Comparison of ENCODE assay signal across 11 mouse cellular contexts in genomic region chr4:127377344-127377743, GRCm38 (mm10). TPM values are rescaled to one million over a fixed set of nuclear protein-coding genes. Genes with fewer than 3 reads are reported as not detected.
DNase-seq lines count a peak whose midpoint lies in the region; ATAC-seq and TF ChIP-seq lines count a peak whose summit lies in the region.
"Had no signal": no experiment of that assay in that cellular context is flagged by ENCODE, and none has a peak within 500 bp of the region (broad histone marks: within the 10 kb centered on the region; RNA-seq: fewer than 3 reads in every experiment).

No protein-coding gene starts in this region.

- H3K9me3 ChIP-seq in embryonic facial prominence, embryonic 11.5 days (replicated peaks; ENCODE audit: control insufficient read depth, low read length), result no peaks in the 10 kb centered on the region
- no peaks in the 10 kb centered on the region for H3K9me3 ChIP-seq in embryonic facial prominence, embryonic 10.5 days
- no peaks in the 10 kb centered on the region for H3K9me3 ChIP-seq in lung, postnatal 0 days (ENCODE audit: low read length)
- H3K9me3 ChIP-seq: forebrain, embryonic 13.5 days had no signal

- no peaks in the 10 kb centered on the region for H3K36me3 ChIP-seq in embryonic facial prominence, embryonic 11.5 days (replicated peaks; ENCODE audit: control insufficient read depth, insufficient read depth, low read depth, low read length)
- H3K36me3 ChIP-seq in embryonic facial prominence, embryonic 10.5 days (replicated peaks), result no peaks in the 10 kb centered on the region
- no peaks in the 10 kb centered on the region for H3K36me3 ChIP-seq in lung, postnatal 0 days (ENCODE audit: insufficient read depth, low read length)

- no peak for TF ChIP-seq EP300 in lung, postnatal 0 days (IDR thresholded peaks at IDR 0.05)

- no peak overlapping the region for H3K9ac ChIP-seq in embryonic facial prominence, embryonic 11.5 days (replicated peaks; ENCODE audit: low read length)
- H3K9ac ChIP-seq in lung, postnatal 0 days (replicated peaks; ENCODE audit: low read depth), result no peak overlapping the region
- H3K9ac ChIP-seq: forebrain, embryonic 13.5 days had no signal

- ATAC-seq in embryonic facial prominence, embryonic 11.5 days (replicated peaks; ENCODE audit: insufficient number of reproducible peaks, low FRiP score, low TSS enrichment, low read depth), result no peak
- ATAC-seq in lung, postnatal 0 days, result no peak
- ATAC-seq in erythroid progenitor cell, adult 5-6 weeks (replicated peaks; ENCODE audit: low FRiP score, poor library complexity, severe bottlenecking), result no peak
- ATAC-seq: forebrain, embryonic 13.5 days had no signal

- H3K4me3 ChIP-seq in embryonic facial prominence, embryonic 11.5 days (ENCODE audit: low read depth, low read length), result no peak overlapping the region
- no peak overlapping the region for H3K4me3 ChIP-seq in embryonic facial prominence, embryonic 10.5 days
- no peak overlapping the region for H3K4me3 ChIP-seq in lung, postnatal 0 days (ENCODE audit: low read depth, low read length)
- H3K4me3 ChIP-seq in bone marrow macrophage, adult 2 months (ENCODE audit: insufficient read depth, low read length), result no peak overlapping the region
- H3K4me3 ChIP-seq: forebrain, embryonic 13.5 days had no signal

- WGBS in embryonic facial prominence, embryonic 11.5 days, result 21% methylated on average over 4 of the region's 4 CpGs
- WGBS in embryonic facial prominence, embryonic 10.5 days, result 32% methylated on average over 4 of the region's 4 CpGs
- 35% methylated on average over 4 of the region's 4 CpGs for WGBS in lung, postnatal 0 days

- no peak overlapping the region for H3K4me2 ChIP-seq in embryonic facial prominence, embryonic 11.5 days (ENCODE audit: low read depth, low read length)
- H3K4me2 ChIP-seq in lung, postnatal 0 days (replicated peaks; ENCODE audit: low read depth, low read length), result no peak overlapping the region
- H3K4me2 ChIP-seq: forebrain, embryonic 13.5 days had no signal

- no peak for TF ChIP-seq POLR2A in bone marrow macrophage, adult 2 months (IDR thresholded peaks at IDR 0.05; ENCODE audit: borderline replicate concordance, low read depth, low read length)

- no peaks in the 10 kb centered on the region for H3K27me3 ChIP-seq in embryonic facial prominence, embryonic 11.5 days (ENCODE audit: control insufficient read depth, insufficient read depth, low read length)
- H3K27me3 ChIP-seq in embryonic facial prominence, embryonic 10.5 days (replicated peaks; ENCODE audit: low read depth, poor library complexity, severe bottlenecking), result no peaks in the 10 kb centered on the region
- no peaks in the 10 kb centered on the region for H3K27me3 ChIP-seq in lung, postnatal 0 days (replicated peaks; ENCODE audit: insufficient read depth, low read length)
- H3K27me3 ChIP-seq: forebrain, embryonic 13.5 days had no signal

- peak; percentile 21 for DNase-seq in embryonic facial prominence, embryonic 11.5 days (ENCODE audit: low spot score)
- DNase-seq in embryonic facial prominence, embryonic 10.5 days (ENCODE audit: low spot score), result no peak
- DNase-seq in lung, postnatal 0 days (ENCODE audit: low spot score), result no peak
- DNase-seq in lung, postnatal 10 days, result no peak
- DNase-seq in thymus, postnatal 36 days, result peak; percentile 18 to 29
- DNase-seq in left cerebral cortex, adult 18-20 months (ENCODE audit: low spot score in 2 of 2), result no peak
- DNase-seq: cerebellum, adult 9-10 months; lung, postnatal 14 days had no signal

- peak; percentile 70 for TF ChIP-seq CTCF in lung, postnatal 0 days (IDR thresholded peaks at IDR 0.05)
- TF ChIP-seq CTCF in bone marrow macrophage, adult 2 months (IDR thresholded peaks at IDR 0.05; ENCODE audit: low read depth, low read length), result 0 out of 2 replicates have a peak, but pooled peaks have one; percentile 23

- no peaks in the 10 kb centered on the region for H3K4me1 ChIP-seq in embryonic facial prominence, embryonic 11.5 days (ENCODE audit: control insufficient read depth, insufficient read depth, low read length)
- 0 out of 2 replicates have a peak, but pooled peaks cover 3% of the 10 kb centered on the region for H3K4me1 ChIP-seq in embryonic facial prominence, embryonic 10.5 days
- H3K4me1 ChIP-seq in lung, postnatal 0 days (ENCODE audit: insufficient read depth, low read depth, low read length), result no peaks in the 10 kb centered on the region
- no peaks in the 10 kb centered on the region for H3K4me1 ChIP-seq in bone marrow macrophage, adult 2 months (ENCODE audit: control insufficient read depth, insufficient read depth, low read length)

- no peak overlapping the region for H3K27ac ChIP-seq in embryonic facial prominence, embryonic 11.5 days (replicated peaks; ENCODE audit: low read depth, low read length)
- H3K27ac ChIP-seq in embryonic facial prominence, embryonic 10.5 days (replicated peaks), result no peak overlapping the region
- no peak overlapping the region for H3K27ac ChIP-seq in lung, postnatal 0 days (ENCODE audit: low read length)
- H3K27ac ChIP-seq in bone marrow macrophage, adult 2 months (ENCODE audit: insufficient read depth, low read depth, low read length), result no peak overlapping the region
- H3K27ac ChIP-seq: forebrain, embryonic 13.5 days had no signal

RNA-seq across cellular contexts. Expression of gene Gjb5, which starts 19.4 kb away (rescaled TPM):
- 0.70 and 0.84 TPM in 2 replicates for polyA plus RNA-seq in embryonic facial prominence, embryonic 11.5 days (2014; fragmentation: Nextera tagmentation; extraction: Ambion mirVana)
- 1.2 and 1.7 TPM in 2 replicates for polyA plus RNA-seq in embryonic facial prominence, embryonic 10.5 days (2016; fragmentation: Nextera tagmentation; extraction: Ambion mirVana)
- 1.7 and 1.9 TPM in 2 replicates for polyA plus RNA-seq in lung, postnatal 0 days (2015; fragmentation: Nextera tagmentation; extraction: Ambion mirVana)
- not detected in 2 replicates for polyA plus RNA-seq in bone marrow macrophage, adult 2 months (2012; ENCODE audit: insufficient read depth, insufficient read length, missing spikeins)
- total RNA-seq in erythroid progenitor cell, adult 5-6 weeks (2015; ENCODE audit: low replicate concordance), result not detected in 2 replicates
- total RNA-seq in erythroid progenitor cell, adult 5-6 weeks (2017; ENCODE audit: low replicate concordance), result not detected in 2 replicates
- total RNA-seq in left cerebral cortex, adult 18-20 months (2021), result not detected
- polyA plus RNA-seq: forebrain, embryonic 13.5 days had no signal

RNA-seq across cellular contexts. Expression of gene Gjb4, which starts 23.5 kb away (rescaled TPM):
- polyA plus RNA-seq in embryonic facial prominence, embryonic 11.5 days (2014; fragmentation: Nextera tagmentation; extraction: Ambion mirVana), result 0.18 and 0.20 TPM in 2 replicates
- polyA plus RNA-seq in embryonic facial prominence, embryonic 10.5 days (2016; fragmentation: Nextera tagmentation; extraction: Ambion mirVana), result not detected in 2 replicates
- 0.27 and 0.31 TPM in 2 replicates for polyA plus RNA-seq in lung, postnatal 0 days (2015; fragmentation: Nextera tagmentation; extraction: Ambion mirVana)
- not detected in 2 replicates for polyA plus RNA-seq in bone marrow macrophage, adult 2 months (2012; ENCODE audit: insufficient read depth, insufficient read length, missing spikeins)
- total RNA-seq in erythroid progenitor cell, adult 5-6 weeks (2015; ENCODE audit: low replicate concordance), result not detected in 2 replicates
- not detected in 2 replicates for total RNA-seq in erythroid progenitor cell, adult 5-6 weeks (2017; ENCODE audit: low replicate concordance)
- not detected for total RNA-seq in left cerebral cortex, adult 18-20 months (2021)
- polyA plus RNA-seq: forebrain, embryonic 13.5 days had no signal

RNA-seq across cellular contexts. Expression of gene Gjb3, which starts 46.7 kb away (rescaled TPM):
- 2.7 and 3.8 TPM in 2 replicates for polyA plus RNA-seq in embryonic facial prominence, embryonic 11.5 days (2014; fragmentation: Nextera tagmentation; extraction: Ambion mirVana)
- polyA plus RNA-seq in embryonic facial prominence, embryonic 10.5 days (2016; fragmentation: Nextera tagmentation; extraction: Ambion mirVana), result 8.0 and 8.2 TPM in 2 replicates
- 2.9 and 3.3 TPM in 2 replicates for polyA plus RNA-seq in lung, postnatal 0 days (2015; fragmentation: Nextera tagmentation; extraction: Ambion mirVana)
- not detected in 2 replicates for polyA plus RNA-seq in bone marrow macrophage, adult 2 months (2012; ENCODE audit: insufficient read depth, insufficient read length, missing spikeins)
- total RNA-seq in erythroid progenitor cell, adult 5-6 weeks (2015; ENCODE audit: low replicate concordance), result 0.84 TPM in 1 of 2 replicates, not detected in the other
- not detected in 2 replicates for total RNA-seq in erythroid progenitor cell, adult 5-6 weeks (2017; ENCODE audit: low replicate concordance)
- total RNA-seq in left cerebral cortex, adult 18-20 months (2021), result under 1 TPM; 0.35 to 0.37 TPM
- polyA plus RNA-seq: forebrain, embryonic 13.5 days had no signal

Comparison
In these comparisons a context has a peak if more than half of its experiments do, and no peak if none do; other contexts are left out.
1. DNase-seq: peak in embryonic facial prominence, embryonic 11.5 days (single experiment) and thymus, postnatal 36 days (2 of 2); none in embryonic facial prominence, embryonic 10.5 days (single experiment), lung, postnatal 0 days (single experiment), lung, postnatal 10 days (single experiment) and left cerebral cortex, adult 18-20 months (0 of 2).